Mouse (Mus musculus) CD8-positive naive resting alpha-beta T cell, adult 57 days (primary cell): ENCODE data around the gene Dcaf12l2. TPM values are rescaled to one million over a fixed set of nuclear protein-coding genes. Genes with fewer than 3 reads are reported as not detected.

Experiments used
- total RNA-seq: library from RNA; stranded (reverse); gene quantifications from one replicate; pipeline ENCODE4 v1.2.4, GENCODE M21; 2023

Dcaf12l2 gene
- not detected for total RNA-seq

GRCm38 (mm10) chrX:44367646-44368521, at the start of gene Dcaf12l2:
TSS of gene Dcaf12l2 (minus strand) at chrX:44368342.

